Mouse (Mus musculus): Measurements from ENCODE around the gene Tyk2.
A peak's percentile ranks its signal among the peaks of the same experiment; 100 is the strongest.

Gene Tyk2

GRCm38 (mm10) chr9:21149077-21149653 is 18.1 kb upstream of the Tyk2 start:
- DNase-seq, result no peak

DNA sequence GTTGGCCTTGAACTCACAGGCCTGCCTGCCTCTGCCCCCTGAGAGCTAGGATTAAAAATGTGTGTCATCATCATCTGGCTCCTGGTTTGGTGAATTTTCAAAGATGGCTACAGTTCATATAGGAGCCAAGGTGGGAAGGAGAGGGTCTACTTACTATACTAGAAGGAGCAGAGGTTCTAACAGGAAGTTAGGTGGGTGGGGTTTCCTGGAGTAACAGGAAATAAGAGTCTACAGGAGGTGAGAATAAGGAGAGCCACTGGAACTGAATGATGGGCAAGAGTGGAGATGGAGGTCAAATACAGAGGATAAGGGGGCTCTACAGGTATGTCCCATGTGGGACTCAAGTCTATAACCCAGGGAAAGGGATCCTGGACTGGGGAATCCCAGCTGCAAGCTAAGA is 17.4 kb upstream of the Tyk2 start:
- no peak for DNase-seq

DNA sequence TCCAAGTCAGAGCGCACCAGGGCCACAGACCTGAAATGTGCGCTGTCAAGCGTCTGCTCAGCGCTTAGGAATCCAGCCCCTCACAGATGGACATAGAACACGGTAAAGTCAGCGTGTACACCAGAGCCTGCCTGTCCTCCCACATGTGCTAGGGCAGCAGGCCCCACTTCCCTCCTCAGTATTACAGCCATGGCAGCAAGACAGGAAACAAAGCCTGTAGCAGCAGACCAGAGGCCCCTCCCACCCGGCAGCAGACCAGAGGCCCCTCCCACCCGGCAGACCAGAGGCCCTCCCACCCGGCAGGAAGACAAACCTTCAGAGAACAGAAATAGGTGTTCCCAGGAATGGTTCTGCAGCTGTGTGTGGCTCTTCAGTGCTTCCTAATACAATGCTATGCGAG is 15.7 kb upstream of the Tyk2 start:
- DNase-seq, result peak; percentile 40 to 71

DNA sequence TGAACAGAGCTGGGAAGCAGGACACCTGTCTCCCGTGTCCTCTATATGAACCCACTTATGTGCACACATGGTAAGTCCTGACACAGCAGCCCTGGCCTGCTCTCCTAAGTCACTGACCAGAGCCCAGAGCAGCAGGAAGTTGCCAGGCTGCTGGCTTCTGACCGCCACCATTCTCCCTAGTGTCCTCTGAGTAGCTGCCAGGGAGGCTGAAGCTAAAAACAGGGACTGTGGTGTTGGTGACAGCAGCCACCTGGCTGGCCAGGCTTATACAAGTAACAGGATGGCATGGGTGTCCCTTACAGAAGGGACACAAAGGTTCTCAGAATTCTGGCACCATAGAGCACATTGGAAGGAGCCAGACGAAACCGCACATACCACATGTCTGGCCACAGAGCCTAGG is 14.4 kb upstream of the Tyk2 start:
- DNase-seq, result no peak

GRCm38 (mm10) chr9:21144361-21144760 is 13.3 kb upstream of the Tyk2 start:
- DNase-seq, result no peak

DNA sequence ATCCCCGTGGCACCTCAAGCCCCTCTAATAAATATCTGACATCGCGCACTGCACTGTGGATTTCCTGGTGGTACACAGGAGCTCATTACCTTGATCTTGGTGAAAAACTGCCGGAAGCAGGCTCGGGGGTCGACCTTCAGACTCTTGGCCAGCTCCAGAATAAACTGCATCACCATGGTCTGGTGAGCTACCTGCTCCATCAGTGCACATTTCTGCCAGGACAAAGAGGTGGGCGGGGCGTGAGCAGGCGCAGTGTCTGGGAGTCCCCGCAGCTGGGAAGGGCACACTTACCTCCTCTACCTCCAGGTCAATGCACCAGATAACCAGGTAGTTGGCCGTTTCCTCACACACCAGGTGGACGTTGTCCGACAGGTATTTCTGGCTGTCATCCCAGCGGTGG is 10.9 kb upstream of the Tyk2 start:
- no peak for DNase-seq

GRCm38 (mm10) chr9:21138386-21138785 is 7.3 kb upstream of the Tyk2 start:
- DNase-seq, result no peak

DNA sequence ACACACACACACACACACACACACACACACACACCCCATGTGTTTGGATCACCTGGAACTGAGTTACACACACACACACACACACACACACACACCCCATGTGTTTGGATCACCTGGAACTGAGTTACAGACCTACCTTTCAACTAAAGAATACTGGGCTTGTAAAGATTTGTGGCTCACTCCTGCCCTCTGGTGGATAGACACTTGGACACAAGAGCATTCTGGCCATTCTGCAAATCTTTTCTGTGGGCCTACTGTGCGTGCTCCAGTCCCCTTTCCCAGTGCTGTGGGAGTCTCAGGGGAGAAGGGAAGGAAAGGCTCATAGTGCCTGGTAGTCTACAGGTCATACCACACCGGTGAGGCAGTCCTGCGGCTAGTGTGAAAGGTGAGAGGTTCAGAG is 6.2 kb upstream of the Tyk2 start:
- DNase-seq, result peak; percentile 71 to 85

DNA sequence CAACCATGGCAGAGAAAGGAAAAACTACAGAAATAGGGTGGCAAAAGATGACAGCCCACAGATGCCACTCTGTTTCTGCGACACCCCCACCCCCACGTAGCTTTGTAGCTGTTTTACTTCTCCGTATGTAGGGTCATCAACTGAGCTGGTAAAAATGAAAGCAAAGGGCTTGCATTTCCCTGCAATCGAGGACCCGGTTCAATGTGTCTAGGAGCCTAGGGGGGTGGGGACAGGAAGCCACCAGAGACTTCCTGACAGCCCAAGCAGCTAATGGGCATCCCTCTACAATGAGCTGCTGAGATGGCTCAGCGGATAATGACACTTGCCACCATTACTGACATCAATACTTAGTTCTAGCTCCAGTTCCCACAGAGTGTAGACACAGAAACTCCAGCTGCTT is 5.4 kb upstream of the Tyk2 start:
- DNase-seq, result peak; percentile 37 to 45

DNA sequence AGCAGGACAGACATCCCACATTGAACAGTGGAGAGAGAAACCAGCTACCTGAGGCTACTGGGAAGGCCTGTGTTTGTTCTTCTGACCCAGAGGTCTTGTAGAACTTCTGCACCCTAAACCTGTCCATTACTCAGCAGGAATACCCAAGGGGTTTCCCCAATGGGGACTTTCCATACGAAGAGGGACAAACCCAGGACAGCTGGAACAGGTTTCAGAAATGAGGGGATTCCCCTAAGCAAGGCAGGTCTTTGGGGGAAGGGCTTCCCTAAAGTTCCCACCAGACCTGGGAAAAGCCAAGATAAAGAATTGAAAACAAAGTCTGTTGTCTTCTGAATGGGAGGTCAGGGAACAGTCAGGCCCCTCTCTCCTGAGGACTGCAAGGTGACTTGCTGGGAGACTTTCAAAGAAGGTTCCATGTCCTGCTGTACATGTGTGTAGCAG is 4.9 kb upstream of the Tyk2 start:
- no peak for DNase-seq

DNA sequence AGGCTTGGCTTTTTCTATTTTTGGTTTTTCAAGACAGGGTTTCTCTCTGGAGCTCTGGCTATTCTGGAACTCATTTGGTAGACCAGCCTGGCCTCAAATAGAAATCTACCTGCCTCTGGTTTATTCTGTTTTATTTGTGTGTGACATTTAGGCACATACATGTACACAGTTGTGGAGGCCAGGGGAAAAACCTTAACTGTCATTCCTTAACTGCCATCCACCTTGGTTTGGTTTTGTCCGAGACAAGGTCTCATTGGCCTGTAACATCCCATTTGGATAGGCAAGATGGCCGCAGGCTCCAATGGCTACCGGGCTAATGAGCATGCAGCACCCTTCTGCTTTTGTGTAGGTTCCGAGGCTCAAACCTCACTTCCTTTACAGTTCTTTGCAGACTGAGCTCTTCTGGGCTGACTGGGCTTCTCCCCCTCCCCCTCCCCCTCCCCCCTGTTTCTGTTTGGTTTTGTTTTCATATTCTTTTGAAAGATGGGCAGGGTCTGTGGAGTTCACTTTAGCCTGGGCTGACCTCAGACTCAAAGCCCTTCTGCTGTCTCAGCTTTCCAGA is 4.4 kb upstream of the Tyk2 start:
- no peak for DNase-seq

- DNase-seq, result peak; percentile 59 to 67
These were observed 3.7 kb upstream of the Tyk2 start for GRCm38 (mm10) chr9:21134595-21135328.

DNA sequence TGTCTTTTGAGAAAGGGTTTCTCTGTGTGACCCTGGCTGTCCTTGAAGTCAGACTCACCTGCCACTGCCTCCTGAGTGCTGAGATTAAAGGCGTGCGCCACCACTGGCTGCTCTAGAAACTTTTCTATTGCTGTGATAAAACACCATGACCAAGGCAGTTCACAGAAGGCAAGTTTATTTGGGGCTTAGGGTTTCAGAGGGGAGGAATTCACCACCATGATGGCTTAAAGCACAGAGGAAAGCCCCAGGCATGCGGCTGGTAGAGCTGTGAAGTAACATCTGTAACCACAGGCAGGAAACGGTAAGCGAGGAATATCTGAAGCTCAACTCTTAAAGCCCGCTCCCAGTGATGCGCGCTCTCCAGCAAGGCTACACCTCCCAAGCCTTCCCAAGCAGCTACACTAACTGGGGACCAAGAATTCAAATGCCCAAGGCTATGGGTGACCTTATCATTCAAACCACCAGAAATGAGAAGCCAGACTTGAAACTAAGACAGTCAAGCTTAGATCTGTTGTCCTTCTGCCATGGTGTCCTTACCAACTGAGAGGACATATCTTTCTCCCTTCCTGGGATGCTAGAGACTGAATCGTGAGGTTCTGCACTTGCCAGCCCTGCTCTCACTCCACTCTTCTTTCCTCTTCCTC is 2.1 kb upstream of the Tyk2 start:
- no peak for DNase-seq

- DNase-seq, result peak; percentile 37 to 71
These were observed 1.2 kb upstream of the Tyk2 start for GRCm38 (mm10) chr9:21132102-21132775.

- no peak for DNase-seq
These were observed 4.8 kb downstream of the Tyk2 start for GRCm38 (mm10) chr9:21126259-21126627.

GRCm38 (mm10) chr9:21125502-21126258 is 5.4 kb downstream of the Tyk2 start:
- no peak for DNase-seq

- no peak for DNase-seq
These were observed 6.2 kb downstream of the Tyk2 start for GRCm38 (mm10) chr9:21124837-21125236.

DNA sequence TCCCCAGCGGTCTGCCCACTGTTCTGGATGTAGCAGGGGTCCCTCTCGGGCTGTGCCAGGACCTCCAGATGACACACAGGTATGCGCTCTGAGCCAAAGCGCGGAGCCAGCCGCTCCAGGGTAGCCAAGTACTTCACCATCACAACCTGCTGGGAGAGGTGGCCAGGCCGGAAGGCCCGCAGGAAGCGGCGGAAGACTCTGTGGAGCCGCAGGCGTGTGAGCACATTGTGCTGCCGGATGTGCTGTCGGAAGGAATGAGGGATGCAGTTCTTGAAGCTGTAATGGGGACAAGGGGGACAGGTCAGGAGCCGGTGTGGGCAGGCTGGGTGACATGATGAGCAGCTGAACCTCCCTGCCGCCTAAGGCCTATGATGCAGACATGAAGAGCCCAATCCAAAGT is 9.6 kb downstream of the Tyk2 start:
- DNase-seq, result peak; percentile 28 to 42

DNA sequence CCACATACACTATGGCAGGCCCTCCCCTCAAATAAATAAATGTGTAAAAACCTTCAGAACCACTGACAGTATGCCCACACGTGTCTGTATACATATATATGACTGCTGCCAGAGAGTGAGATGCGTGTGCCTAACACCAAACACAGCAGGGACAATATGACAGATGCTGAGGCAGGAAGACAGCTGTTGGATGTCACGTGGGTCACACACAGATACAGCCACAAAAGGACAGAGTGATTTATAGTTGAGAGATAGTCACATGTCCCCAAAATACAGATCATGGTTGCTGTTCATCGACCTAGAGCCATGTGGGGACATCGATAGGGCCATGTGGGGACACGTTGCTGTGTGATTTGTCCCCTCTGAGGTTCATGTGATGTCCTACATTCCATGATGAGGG is 14.0 kb downstream of the Tyk2 start:
- DNase-seq, result no peak

- DNase-seq, result no peak
These were observed 15.9 kb downstream of the Tyk2 start for GRCm38 (mm10) chr9:21115105-21115504.

DNA sequence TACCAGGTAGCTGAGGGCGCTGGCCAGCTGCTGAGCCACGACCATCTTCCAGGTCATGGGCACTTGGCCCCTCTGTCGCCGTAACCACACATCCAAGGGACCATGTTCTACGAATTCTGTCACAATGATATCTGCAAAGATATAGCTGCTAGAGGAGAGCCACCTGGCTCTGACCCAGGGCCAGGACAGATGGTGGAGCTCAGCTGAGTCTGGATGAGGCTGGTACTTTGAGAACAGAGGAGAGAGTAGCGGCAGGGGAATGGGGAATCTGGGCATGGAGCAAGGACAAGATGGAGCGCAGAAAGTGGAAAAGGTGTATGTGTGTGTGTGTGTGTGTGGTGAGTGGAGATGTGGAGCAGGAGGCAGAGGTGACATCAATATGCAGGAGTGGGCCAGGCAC is 16.9 kb downstream of the Tyk2 start:
- DNase-seq, result no peak

GRCm38 (mm10) chr9:21113751-21114150 is 17.3 kb downstream of the Tyk2 start:
- no peak for DNase-seq
